Mouse (Mus musculus) CH12.LX (cell line): ENCODE data around the gene Tmem110.

Experiments used
- CTCF ChIP-seq, 2 experiments: IDR thresholded peaks in 1 of 2; conservative IDR thresholded peaks in 1 of 2; 2 replicates each; pipeline ENCODE4 v1.5.1; 2011 to 2012; ENCODE audit warnings: low read depth in 2 of 2, low read length in 2 of 2, improper control_type of control experiment in 1 of 2, inconsistent platforms in 1 of 2, mild to moderate bottlenecking in 1 of 2, moderate library complexity in 1 of 2
- MAX ChIP-seq: IDR thresholded peaks from 2 replicates; pipeline ENCODE4 v1.6.1; 2011; ENCODE audit warnings: low read length, improper control_type of control experiment
- POLR2A ChIP-seq: IDR thresholded peaks from 2 replicates; pipeline ENCODE4 v1.6.1; 2011; ENCODE audit warnings: low read depth, mild to moderate bottlenecking, improper control_type of control experiment, low read length

DNA sequence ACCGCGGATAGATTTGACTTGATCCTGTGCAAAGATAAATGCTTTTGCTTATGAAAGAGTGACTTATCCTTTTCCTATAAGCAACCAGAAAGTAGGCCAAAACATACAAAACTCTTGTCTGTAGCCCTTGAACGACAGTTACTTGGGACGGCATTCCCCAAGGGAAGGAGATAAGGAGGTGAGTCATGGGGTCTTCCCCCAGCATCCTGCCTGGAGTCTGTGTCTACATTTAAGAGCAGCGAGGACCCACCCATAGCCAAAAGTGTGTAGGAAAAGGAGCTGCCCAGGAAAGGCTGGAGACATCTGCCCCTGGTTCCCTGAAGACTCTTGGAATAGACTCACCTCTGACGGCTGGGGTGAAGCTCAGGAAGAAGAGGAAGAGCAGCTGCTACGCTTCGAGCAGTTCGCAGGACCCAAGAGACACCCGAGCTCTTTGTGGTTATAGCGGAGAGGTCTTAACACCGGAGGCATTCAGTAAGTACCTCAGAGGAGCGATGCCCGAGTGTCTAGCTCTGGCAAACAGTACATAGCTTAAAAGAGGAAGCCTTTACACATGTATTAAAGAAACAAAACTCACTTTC, 12.1 kb downstream of the Tmem110 start:
- no peak for TF ChIP-seq CTCF (conservative IDR thresholded peaks at IDR 0.05 in 1 of 2, IDR thresholded peaks at IDR 0.05 in 1 of 2; ENCODE audit: low read depth in 2 of 2, low read length in 2 of 2)
- no peak for TF ChIP-seq POLR2A
- TF ChIP-seq MAX = no peak
